8 mouse cellular contexts compared by ENCODE assay signal in the genomic region with DNA sequence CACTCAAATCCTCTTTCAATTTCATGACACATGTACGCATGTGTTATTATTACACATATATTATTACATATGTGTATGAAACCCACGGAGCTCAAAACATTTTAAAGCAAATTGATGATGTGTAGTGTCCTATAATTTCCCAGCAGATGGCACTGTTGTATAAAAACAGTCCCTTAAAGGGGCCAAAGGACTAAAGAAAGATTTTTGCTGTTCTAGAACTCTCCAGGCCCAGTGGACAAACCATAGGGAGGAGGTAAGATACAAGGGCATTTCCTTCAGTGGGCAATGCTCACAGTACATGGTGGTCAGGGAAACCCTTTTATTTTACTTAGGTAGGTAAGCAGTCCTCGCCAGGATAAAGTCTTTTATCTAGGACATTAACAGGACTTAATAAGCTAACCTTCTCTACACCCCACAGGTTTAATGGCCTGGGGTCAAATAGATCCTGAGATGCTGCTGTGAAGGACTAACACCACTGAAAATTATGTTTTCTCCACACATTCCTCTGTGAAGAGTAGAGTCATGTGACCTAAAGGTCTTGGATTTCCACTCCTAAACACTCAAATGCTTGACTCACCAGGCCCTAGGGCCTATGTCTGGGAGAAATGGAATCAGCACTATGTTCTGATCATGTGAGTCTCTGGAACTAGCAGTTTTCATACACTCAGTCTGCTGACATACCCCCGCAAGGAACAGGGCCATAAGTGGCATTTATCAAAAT. TPM values are rescaled to one million over a fixed set of nuclear protein-coding genes. Genes with fewer than 3 reads are reported as not detected.
DNase-seq lines count a peak whose midpoint lies in the region; ATAC-seq lines count a peak whose summit lies in the region.

No protein-coding gene starts in this region.

- H3K9ac ChIP-seq in neural tube, embryonic 12.5 days: no peak overlapping the region

- peak; percentile 56; the same call in 1 of the 2 replicates for ATAC-seq in neural tube, embryonic 12.5 days (ENCODE audit: low FRiP score, low read depth)
- ATAC-seq in inflammation-experienced regulatory T-cells, adult 6 months: peak; percentile 70
- ATAC-seq in monocyte, adult 5-6 weeks (replicated peaks; ENCODE audit: insufficient number of reproducible peaks, low FRiP score, low TSS enrichment, poor library complexity, severe bottlenecking): no peak; the same call in 1 of the 2 replicates

- DNase-seq in cerebellum, adult 8-10 months: peak; percentile 5
- DNase-seq in cerebellum, postnatal 25 days: no peak
- DNase-seq in neural tube, embryonic 10.5 days (ENCODE audit: extremely low spot score, low spot score): no peak
- DNase-seq in retina, embryonic 14.5 days (ENCODE audit: low spot score): peak; percentile 84
- no peak for DNase-seq in frontal cortex, postnatal 25 days (ENCODE audit: low spot score in 2 of 2)

- H3K9me3 ChIP-seq in neural tube, embryonic 12.5 days: no peaks in the 10 kb centered on the region

- peaks cover 40% of the 10 kb centered on the region for H3K27me3 ChIP-seq in neural tube, embryonic 12.5 days (replicated peaks)

- WGBS in neural tube, embryonic 12.5 days: 57% methylated on average over 4 of the region's 4 CpGs

- H3K4me2 ChIP-seq in neural tube, embryonic 12.5 days (replicated peaks): no peak overlapping the region

- H3K27ac ChIP-seq in neural tube, embryonic 12.5 days: no peak overlapping the region

- no peaks in the 10 kb centered on the region for H3K4me1 ChIP-seq in neural tube, embryonic 12.5 days

- H3K4me3 ChIP-seq in neural tube, embryonic 12.5 days: no peak overlapping the region

- no peaks in the 10 kb centered on the region for H3K36me3 ChIP-seq in neural tube, embryonic 12.5 days

RNA-seq across cellular contexts. Expression of a gene that starts 16.2 kb away (rescaled TPM):
- polyA plus RNA-seq in neural tube, embryonic 12.5 days (2016; fragmentation: Nextera tagmentation; extraction: Ambion mirVana): 9.3 and 12.9 TPM in 2 replicates
- polyA plus RNA-seq in inflammation-experienced regulatory T-cells, adult 6 months (2017; shearing (Covaris generic)): 10 to 100 TPM; 28.1 to 33.1 (median 30.8) TPM
- 24.7 to 80.2 TPM (median 33.5 TPM) in 3 replicates for total RNA-seq in monocyte, adult 5-6 weeks (2017)

Comparison
In these comparisons a context has a peak if more than half of its experiments do, and no peak if none do; other contexts are left out.
1. DNase-seq: peak in cerebellum, adult 8-10 months (single experiment) and retina, embryonic 14.5 days (single experiment); none in cerebellum, postnatal 25 days (0 of 2), neural tube, embryonic 10.5 days (single experiment) and frontal cortex, postnatal 25 days (0 of 2).